Mouse (Mus musculus) bone marrow, adult 2 months (tissue): ENCODE results near the gene Polr2l. TPM values are rescaled to one million over a fixed set of nuclear protein-coding genes. Genes with fewer than 3 reads are reported as not detected.

Source experiments
- H3K27ac ChIP-seq: fragments of 200-500 bp; 2 replicates; pipeline ENCODE4 v1.5.1; 2012; ENCODE audit warnings: low read depth, mild to moderate bottlenecking, control low read depth, inconsistent platforms, low read length; ENCODE audit not compliant: control insufficient read depth, poor library complexity, insufficient read depth
- H3K4me1 ChIP-seq: fragments of 200-500 bp; 2 replicates; pipeline ENCODE4 v1.6.1; 2011; ENCODE audit warnings: low read length; ENCODE audit not compliant: control insufficient read depth, insufficient read depth
- H3K4me3 ChIP-seq: fragments of 200-500 bp; replicated peaks from 2 replicates; pipeline ENCODE3; 2011; ENCODE audit warnings: mild to moderate bottlenecking, low read depth, low read length, control low read depth; ENCODE audit not compliant: control insufficient read depth
- CTCF ChIP-seq: fragments of 200-500 bp; IDR thresholded peaks from 2 replicates; pipeline ENCODE4 v1.5.1; 2011; ENCODE audit warnings: low read length, control low read depth; ENCODE audit not compliant: control insufficient read depth, insufficient read depth
- POLR2A ChIP-seq: fragments of 200-500 bp; IDR thresholded peaks from 2 replicates; pipeline ENCODE4 v1.6.1; 2011; ENCODE audit warnings: low read depth, mild to moderate bottlenecking, control low read depth, low read length, borderline replicate concordance; ENCODE audit not compliant: control insufficient read depth
- WGBS: fragments of 180-500 bp; shearing (Covaris S2); methylation state at CpG from one replicate; pipeline ENCODE4 v1.1.7; 2018; 5-methylcytosine and 5-hydroxymethylcytosine counted together
- polyA plus RNA-seq: library from polyadenylated mRNA; stranded (reverse); fragments of >200 nt; gene quantifications from 2 replicates; pipeline ENCODE4 v1.2.4, GENCODE M21; 2011; ENCODE audit warnings: low replicate concordance; ENCODE audit not compliant: missing spikeins, insufficient read depth, insufficient read length

Gene Polr2l
- polyA plus RNA-seq, 1 experiment = 7.9 TPM

DNA sequence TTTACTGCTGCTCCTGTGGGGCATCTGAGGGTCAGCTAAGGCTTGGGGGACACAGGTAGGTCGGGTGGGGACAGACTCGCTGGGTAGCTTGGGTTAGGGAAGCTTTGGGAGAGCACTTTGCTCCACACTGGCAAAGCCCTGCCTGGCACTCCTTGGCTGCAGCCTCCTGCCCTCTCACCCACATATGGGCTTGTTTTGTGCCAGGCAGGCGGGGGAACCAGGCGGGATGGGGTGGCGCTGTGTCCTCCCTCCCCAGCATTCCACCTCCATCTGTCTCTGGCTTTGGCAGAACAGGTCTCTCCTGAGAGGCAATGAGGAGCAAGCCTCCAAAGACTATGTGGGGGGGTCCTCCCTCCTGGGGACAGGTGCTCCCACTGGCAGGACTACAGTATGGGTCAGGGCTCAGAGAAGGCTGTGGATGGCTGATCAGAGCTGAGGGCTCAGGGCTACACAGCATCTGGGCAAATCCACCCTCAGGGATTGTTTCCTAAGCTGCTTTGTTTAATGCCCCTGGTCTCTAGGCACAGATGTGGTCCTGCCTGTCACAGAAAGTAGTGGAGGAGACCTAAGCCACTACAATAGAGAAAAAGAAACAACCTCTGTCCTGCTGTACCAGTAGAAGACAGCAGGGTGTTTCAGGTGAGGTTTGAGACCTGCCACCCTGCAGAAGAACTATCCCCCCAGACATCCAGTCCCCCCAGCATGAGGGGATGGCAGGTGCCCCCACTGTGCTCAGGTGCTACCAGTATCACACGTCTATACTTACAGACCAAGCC is 42.0 kb downstream of the Polr2l start:
- Histone ChIP-seq H3K4me3 (no peak overlapping the region), H3K27ac (no peak overlapping the region; the same call in 1 of the 2 replicates), H3K4me1 (peaks cover 4% of the 10 kb centered on the region)
- no peak for TF ChIP-seq CTCF
- TF ChIP-seq POLR2A = no peak
- WGBS = 78% methylated on average over 6 of the region's 6 CpGs

- WGBS = 51% methylated on average over 8 of the region's 8 CpGs
These were observed 42.7 kb downstream of the Polr2l start for GRCm38 (mm10) chr7:141432186-141432611.

DNA sequence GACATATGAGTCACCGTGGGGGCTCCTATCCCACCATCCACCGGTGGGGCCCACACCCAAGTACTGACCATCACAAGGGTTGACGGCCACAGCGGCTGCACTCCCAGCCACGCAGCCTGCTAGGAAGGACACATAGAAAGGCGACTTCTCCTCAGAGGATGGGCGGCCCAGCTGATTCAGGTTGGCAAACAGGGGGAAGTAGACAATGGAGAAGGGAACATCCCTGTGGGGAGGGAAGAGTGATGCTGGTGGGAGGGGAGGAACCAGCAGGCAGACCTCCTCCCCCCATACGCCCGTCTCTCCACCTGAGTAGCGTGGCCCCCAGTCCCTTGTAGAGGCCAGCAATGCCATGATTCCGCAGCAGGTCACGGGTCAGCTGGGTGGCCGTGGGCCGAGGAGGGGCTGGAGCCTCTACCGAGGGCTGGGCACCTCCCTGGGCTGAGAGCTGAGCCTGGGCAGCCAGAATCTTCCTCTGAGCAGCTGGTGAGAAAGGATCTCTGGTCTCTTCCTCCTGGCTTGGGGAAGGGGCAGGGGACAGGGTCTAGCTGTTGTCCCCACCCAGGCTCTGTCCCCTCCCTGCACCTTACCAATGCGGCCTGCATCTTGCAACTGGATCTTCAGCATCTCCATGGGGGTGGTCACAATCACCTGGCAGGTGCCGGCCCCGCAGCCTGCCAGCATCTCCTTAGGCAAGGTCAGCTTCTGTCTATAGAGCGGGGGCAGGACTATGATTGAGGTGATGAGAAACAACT is 43.3 kb downstream of the Polr2l start:
- Histone ChIP-seq H3K4me1 (peaks cover 4% of the 10 kb centered on the region), H3K27ac (no peak overlapping the region), H3K4me3 (no peak overlapping the region)
- TF ChIP-seq CTCF = no peak
- TF ChIP-seq POLR2A = no peak
- WGBS = 88% methylated on average over 19 of the region's 19 CpGs

More at GRCm38 (mm10) chr7:141432186-141432611, 42.7 kb downstream of the Polr2l start:
- Histone ChIP-seq H3K4me3 (no peak overlapping the region), H3K27ac (no peak overlapping the region; the same call in 1 of the 2 replicates), H3K4me1 (peaks cover 4% of the 10 kb centered on the region)
- TF ChIP-seq CTCF (no peak), POLR2A (no peak)

DNA sequence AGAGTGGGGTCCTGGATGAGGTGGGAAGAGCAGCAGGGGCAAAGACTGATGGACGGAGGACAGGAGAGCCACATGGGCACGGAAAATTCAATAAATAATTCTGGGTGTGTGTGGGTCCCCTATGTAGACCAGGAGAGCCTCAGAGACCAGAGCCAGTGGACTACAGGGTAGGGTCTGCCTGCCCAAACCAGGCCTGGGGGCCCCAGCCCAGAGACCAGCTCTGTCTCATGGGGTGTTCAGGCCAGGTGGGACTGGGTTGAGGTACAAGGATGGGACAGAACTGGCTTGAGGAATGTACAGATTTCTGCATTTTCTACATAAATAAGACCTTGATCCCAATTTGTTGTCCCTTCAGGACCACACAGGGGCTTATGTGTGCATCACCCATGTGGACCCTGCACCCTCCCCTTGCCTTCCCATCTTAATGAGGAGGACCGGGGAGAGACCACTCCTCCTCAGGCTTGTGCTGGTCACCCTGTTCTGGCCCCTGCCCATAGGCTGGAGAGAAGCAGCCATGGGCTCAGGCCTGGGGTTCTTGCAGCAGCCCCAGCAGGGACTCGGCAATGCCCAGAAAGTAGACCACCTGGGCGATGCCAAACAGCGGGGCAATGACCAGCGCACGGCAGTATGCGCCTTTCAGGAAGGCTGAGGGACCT is 44.2 kb downstream of the Polr2l start:
- Histone ChIP-seq H3K27ac (no peak overlapping the region), H3K4me1 (peaks cover 3% of the 10 kb centered on the region), H3K4me3 (no peak overlapping the region)
- TF ChIP-seq CTCF (no peak), POLR2A (no peak)
- WGBS = 86% methylated on average over 9 of the region's 9 CpGs

DNA sequence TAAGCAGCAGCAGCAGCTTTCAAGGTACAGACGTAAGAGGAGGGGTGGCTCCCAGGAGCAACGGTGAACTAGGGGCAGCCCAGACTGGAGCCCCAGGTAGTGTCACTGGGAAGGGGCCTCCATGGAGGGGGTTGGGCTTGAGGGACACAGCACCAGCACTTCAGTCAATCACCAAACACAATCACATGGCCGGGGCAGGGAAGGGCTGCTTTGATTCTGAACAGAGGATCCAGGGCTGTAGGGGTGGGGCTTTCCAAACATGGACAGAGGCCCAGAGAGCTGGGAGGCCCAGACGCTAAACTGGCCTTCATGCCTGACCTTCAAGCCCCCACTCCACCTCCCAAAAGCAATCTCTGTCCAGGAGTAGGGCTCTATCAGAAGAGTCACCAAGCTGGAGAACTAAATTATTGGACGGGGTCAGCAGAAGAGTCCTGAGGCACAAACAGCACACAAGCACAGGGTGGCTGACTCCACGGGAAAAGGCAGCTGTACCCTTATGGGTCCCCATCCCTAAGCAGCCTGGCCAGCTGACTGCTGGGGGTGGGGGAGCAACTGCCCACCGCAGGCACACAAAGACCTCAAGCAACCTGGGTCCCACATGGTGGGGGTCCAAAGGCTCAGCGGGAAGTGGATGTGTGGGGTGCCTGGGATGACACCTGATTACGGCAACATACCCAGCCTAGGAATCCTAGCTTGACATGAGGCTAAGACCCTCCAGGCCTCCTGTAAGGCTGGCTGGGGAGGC is 44.9 kb downstream of the Polr2l start:
- H3K4me3 ChIP-seq = no peak overlapping the region
- 87% methylated on average over 9 of the region's 9 CpGs for whole genome bisulfite sequencing
- TF ChIP-seq POLR2A (no peak), CTCF (no peak)
- peaks cover 1% of the 10 kb centered on the region for H3K4me1 ChIP-seq
- no peak overlapping the region for H3K27ac ChIP-seq

DNA sequence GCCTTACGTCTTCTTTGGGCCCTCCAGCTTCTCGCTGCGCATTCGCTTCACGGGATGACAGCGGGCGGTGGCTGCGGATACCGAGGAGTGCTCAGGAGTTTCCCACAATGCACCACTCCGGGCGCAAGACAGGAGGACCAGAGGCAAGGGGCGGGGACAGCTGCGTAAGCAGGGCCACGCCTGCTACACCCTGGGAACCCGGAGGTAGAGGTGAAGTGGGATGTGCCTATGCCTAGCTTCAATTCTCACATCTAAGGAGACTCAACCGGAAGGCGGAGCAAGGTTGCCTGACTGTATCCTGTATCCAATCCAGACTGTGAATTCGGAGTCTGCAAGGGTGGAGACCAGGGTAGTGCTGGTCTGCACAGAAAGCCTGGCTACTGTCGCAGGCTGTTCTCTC is 45.6 kb downstream of the Polr2l start, which contains the start of gene Cend1:
Gene Cend1 (minus strand): TSS at position 182 of the 400 bp plus-strand sequence.
- TF ChIP-seq POLR2A = no peak
- no peak for TF ChIP-seq CTCF
- H3K4me1 ChIP-seq = no peaks in the 10 kb centered on the region; the same call in 1 of the 2 replicates
- H3K27ac ChIP-seq = no peak within 1 kb of the TSS
- 69% methylated on average over 19 of the region's 19 CpGs for WGBS
- H3K4me3 ChIP-seq = no peak within 1 kb of the TSS

DNA sequence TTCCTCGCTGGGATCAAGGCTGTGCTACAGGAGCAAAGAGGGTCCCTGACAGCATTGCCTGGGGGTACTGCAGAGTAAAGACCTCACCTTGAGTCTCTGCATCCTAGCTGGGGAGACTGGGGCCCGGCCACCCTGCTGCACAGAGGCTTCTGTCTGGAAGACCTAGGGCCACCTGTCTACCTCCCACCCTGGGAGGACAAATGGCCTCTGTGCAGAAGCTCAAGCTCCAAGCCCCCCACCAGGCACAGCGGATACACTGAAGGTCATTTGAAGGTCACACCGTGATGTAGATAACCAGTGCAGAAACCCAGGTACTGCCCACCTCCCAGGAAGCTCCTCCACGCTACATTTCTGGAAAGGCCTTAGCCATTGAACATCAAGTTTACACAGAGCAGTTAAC is 46.2 kb downstream of the Polr2l start:
- TF ChIP-seq POLR2A = no peak
- no peak for TF ChIP-seq CTCF
- WGBS = 78% methylated on average over 5 of the region's 5 CpGs
- H3K4me1 ChIP-seq = no peaks in the 10 kb centered on the region; the same call in 1 of the 2 replicates
- no peak overlapping the region for H3K4me3 ChIP-seq
- H3K27ac ChIP-seq = no peak overlapping the region
